Mouse (Mus musculus) intestine, postnatal 0 days (tissue): ENCODE data around the gene Tmpo. TPM values are rescaled to one million over a fixed set of nuclear protein-coding genes. Genes with fewer than 3 reads are reported as not detected.
"Not testable (repeated sequence)": the region's sequence is repeated elsewhere in the genome, so short reads cannot be mapped to it uniquely, and the experiment has no call there.

Source experiments
- ATAC-seq: fragments of 200-750 bp; cut with Nextera tagmentation; 2 replicates; pipeline ENCODE4 v1.8.0; 2017; ENCODE audit warnings: mild to moderate bottlenecking, moderate TSS enrichment, moderate library complexity
- H3K27ac ChIP-seq: fragments of 300-500 bp; sonication (generic); 2 replicates; pipeline ENCODE4 v1.5.1; 2014; ENCODE audit warnings: mild to moderate bottlenecking, low read depth, low read length, moderate library complexity
- H3K27me3 ChIP-seq: fragments of 300-500 bp; sonication (generic); replicated peaks from 2 replicates; pipeline ENCODE4 v1.6.1; 2014; ENCODE audit warnings: low read length, mixed read lengths; ENCODE audit not compliant: control insufficient read depth, insufficient read depth
- H3K36me3 ChIP-seq: fragments of 300-500 bp; sonication (generic); 2 replicates; pipeline ENCODE4 v1.6.1; 2014; ENCODE audit warnings: mild to moderate bottlenecking, moderate library complexity; ENCODE audit not compliant: control insufficient read depth, insufficient read depth
- H3K4me1 ChIP-seq: fragments of 300-500 bp; sonication (generic); replicated peaks from 2 replicates; pipeline ENCODE4 v1.6.1; 2014; ENCODE audit warnings: antibody characterized with exemption, low read length, mixed read lengths; ENCODE audit not compliant: control insufficient read depth, insufficient read depth
- H3K4me2 ChIP-seq: fragments of 300-500 bp; sonication (generic); replicated peaks from 2 replicates; pipeline ENCODE4 v1.6.1; 2014; ENCODE audit warnings: low read depth, mild to moderate bottlenecking, moderate library complexity
- H3K4me3 ChIP-seq: fragments of 300-500 bp; sonication (generic); 2 replicates; pipeline ENCODE4 v1.5.1; 2014; ENCODE audit warnings: low read depth, low read length
- H3K9ac ChIP-seq: fragments of 300-500 bp; sonication (generic); 2 replicates; pipeline ENCODE4 v1.6.1; 2014; ENCODE audit warnings: mild to moderate bottlenecking, low read depth, low read length
- H3K9me3 ChIP-seq: fragments of 300-500 bp; sonication (generic); 2 replicates; pipeline ENCODE4 v1.6.1; 2016; ENCODE audit warnings: mixed run types; ENCODE audit not compliant: control insufficient read depth
- CTCF ChIP-seq: sonication (generic); IDR thresholded peaks from 2 replicates; pipeline ENCODE4 v1.5.1; 2016; ENCODE audit warnings: low read depth, mild to moderate bottlenecking, control low read depth, antibody characterized with exemption, moderate library complexity
- WGBS: fragments of 180-500 bp; shearing (Covaris S2); extraction: QIAGEN DNeasy Blood & Tissue Kit; methylation state at CpG from one replicate; pipeline ENCODE4 v1.1.7; 2014; 5-methylcytosine and 5-hydroxymethylcytosine counted together
- polyA plus RNA-seq: library from polyadenylated mRNA; unstranded; fragments of >200 nt; fragmentation: Nextera tagmentation; extraction: Ambion mirVana; gene quantifications from 2 replicates; pipeline ENCODE4 v1.2.1, GENCODE M21; 2015

Tmpo gene
- polyA plus RNA-seq, 1 experiment from 2014 or later, result 59.7 TPM

DNA sequence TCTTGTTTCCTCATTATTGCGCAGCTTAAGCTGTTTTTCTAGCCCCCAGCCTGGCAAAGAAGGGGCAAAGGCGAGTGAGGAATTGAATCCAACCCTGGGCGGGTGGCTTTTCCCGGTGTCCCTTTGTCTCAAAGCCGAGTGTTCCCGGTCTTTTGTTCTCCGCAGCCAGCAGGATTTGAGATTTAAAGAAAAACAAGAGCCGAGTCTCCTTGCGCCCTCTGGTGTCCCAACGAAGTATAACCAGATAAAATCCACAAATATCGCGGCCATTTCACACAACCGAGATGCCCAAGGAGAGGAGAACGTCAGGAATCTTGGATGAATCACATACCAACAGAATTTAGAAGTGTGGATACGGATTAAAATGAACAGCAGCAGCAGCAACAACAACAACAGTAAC, 6.8 kb upstream of the Tmpo start:
- Histone ChIP-seq H3K27me3 (no peaks in the 10 kb centered on the region), H3K4me3 (peak overlapping the region; percentile 41), H3K9me3 (no peaks in the 10 kb centered on the region), H3K36me3 (no peaks in the 10 kb centered on the region), H3K4me2 (peak overlapping the region; percentile 62), H3K27ac (peak overlapping the region; percentile 31; the same call in 1 of the 2 replicates), H3K4me1 (no peaks in the 10 kb centered on the region; the same call in 1 of the 2 replicates), H3K9ac (peak overlapping the region; percentile 58)
- ATAC-seq, result no peak
- WGBS, result 0% methylated on average over 15 of the region's 15 CpGs
- peak; percentile 90 for TF ChIP-seq CTCF

DNA sequence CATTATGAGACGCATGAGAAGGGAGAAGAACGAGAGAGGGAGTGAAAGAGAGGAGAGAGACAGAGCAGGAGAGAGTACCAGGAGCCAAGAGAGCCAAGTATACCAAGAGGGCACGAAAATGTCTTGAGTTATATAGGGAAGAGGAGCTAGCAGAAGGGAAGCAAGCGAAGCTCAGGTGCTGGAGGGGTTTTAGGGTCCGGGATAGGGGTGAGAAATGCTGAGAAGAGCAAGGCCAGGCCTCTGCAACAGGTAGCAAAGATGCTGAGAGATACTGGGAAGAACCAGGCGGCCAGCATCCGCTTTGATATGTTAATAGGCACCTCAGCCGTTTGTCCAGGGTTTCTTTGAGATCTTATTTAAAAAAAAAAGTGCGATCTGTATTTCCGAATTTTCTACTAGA, 6.2 kb upstream of the Tmpo start:
- H3K9me3 ChIP-seq, result no peaks in the 10 kb centered on the region
- H3K27me3 ChIP-seq, result no peaks in the 10 kb centered on the region
- no peaks in the 10 kb centered on the region; the same call in 1 of the 2 replicates for H3K4me1 ChIP-seq
- no peak for ATAC-seq
- no peak for TF ChIP-seq CTCF
- 42% methylated on average over 10 of the region's 10 CpGs for WGBS
- peak overlapping the region; percentile 62 for H3K4me2 ChIP-seq
- peak overlapping the region; percentile 58 for H3K9ac ChIP-seq
- H3K36me3 ChIP-seq, result no peaks in the 10 kb centered on the region
- peak overlapping the region; percentile 41 for H3K4me3 ChIP-seq
- H3K27ac ChIP-seq, result no peak overlapping the region

DNA sequence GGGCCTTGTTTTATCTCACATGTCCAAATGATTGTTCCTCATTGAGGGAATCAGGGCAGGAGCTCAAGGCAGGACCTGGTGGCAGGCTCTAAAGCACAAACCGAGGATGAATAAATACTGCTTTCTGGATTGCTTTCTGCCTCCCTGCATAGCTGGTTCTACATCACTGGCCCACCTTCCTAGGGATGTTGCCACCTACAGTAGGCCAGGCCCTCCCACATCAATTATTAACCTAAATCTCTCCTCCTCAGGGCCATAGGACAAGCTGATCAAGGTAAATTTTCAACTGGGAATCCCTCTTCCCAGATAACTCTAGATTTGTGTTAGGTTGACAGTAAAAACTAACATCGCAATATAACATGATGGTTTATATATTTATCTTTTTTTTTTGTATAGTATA, 4.6 kb upstream of the Tmpo start:
- no peaks in the 10 kb centered on the region for H3K9me3 ChIP-seq
- H3K27ac ChIP-seq, result no peak overlapping the region
- no peak for TF ChIP-seq CTCF
- no peaks in the 10 kb centered on the region; the same call in 1 of the 2 replicates for H3K4me1 ChIP-seq
- no peak overlapping the region for H3K4me2 ChIP-seq
- no peaks in the 10 kb centered on the region for H3K36me3 ChIP-seq
- WGBS, result 77% methylated on average over 2 of the region's 2 CpGs
- H3K27me3 ChIP-seq, result no peaks in the 10 kb centered on the region
- no peak overlapping the region for H3K4me3 ChIP-seq
- H3K9ac ChIP-seq, result no peak overlapping the region
- ATAC-seq, result no peak

DNA sequence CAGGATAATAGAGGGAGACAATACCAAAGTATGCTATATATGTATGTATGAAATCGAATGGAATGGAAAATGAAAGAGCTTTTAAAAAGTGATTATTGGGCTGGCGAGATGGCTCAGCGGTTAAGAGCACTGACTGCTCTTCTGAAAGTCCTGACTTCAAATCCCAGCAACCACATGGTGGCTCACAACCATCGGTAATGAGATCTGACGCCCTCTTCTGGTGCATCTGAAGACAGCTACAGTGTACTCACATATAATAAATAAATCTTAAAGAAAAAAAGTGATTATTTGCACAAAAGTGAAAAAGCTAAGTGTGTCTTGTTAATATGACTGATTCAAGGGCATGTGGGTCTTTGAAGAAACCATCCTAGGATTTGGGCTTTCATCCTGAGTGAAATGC, 3.8 kb upstream of the Tmpo start:
- not testable (repeated sequence) for H3K4me2 ChIP-seq, H3K4me1 ChIP-seq, ATAC-seq, H3K9me3 ChIP-seq, H3K9ac ChIP-seq, H3K4me3 ChIP-seq, H3K27me3 ChIP-seq, H3K36me3 ChIP-seq, H3K27ac ChIP-seq
- 76% methylated on average over 5 of the region's 5 CpGs for WGBS
- TF ChIP-seq CTCF, result peak; percentile 46

DNA sequence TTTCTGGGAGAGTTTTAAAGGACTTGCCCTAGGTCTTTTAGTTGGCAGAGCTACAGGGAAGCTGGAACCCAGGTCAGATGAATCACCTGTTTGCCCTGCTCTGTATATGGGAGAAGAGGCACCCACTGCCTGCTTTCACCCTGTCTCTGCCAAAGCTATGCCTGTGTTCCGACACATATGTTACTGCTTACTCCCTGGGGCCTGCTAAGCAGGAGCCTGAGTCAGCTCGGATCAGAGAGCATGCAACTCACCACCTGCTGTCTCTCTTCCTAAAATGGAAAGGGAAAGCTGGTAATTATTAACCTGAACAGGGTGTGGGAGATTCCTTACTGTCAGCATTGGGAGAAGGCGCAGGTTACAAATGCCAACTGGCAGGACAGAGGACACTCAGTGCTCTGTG, 2.2 kb upstream of the Tmpo start:
- peak; percentile 14; the same call in 1 of the 2 replicates for ATAC-seq
- Histone ChIP-seq H3K4me3 (0 out of 2 replicates have a peak overlapping the region, but pooled peaks have one; percentile 47), H3K27ac (peak overlapping the region; percentile 6; the same call in 1 of the 2 replicates), H3K4me2 (peak overlapping the region; percentile 67), H3K4me1 (no peaks in the 10 kb centered on the region; the same call in 1 of the 2 replicates), H3K9me3 (no peaks in the 10 kb centered on the region), H3K9ac (no peak overlapping the region), H3K27me3 (no peaks in the 10 kb centered on the region), H3K36me3 (no peaks in the 10 kb centered on the region)
- TF ChIP-seq CTCF, result no peak
- 26% methylated on average over 3 of the region's 3 CpGs for WGBS

DNA sequence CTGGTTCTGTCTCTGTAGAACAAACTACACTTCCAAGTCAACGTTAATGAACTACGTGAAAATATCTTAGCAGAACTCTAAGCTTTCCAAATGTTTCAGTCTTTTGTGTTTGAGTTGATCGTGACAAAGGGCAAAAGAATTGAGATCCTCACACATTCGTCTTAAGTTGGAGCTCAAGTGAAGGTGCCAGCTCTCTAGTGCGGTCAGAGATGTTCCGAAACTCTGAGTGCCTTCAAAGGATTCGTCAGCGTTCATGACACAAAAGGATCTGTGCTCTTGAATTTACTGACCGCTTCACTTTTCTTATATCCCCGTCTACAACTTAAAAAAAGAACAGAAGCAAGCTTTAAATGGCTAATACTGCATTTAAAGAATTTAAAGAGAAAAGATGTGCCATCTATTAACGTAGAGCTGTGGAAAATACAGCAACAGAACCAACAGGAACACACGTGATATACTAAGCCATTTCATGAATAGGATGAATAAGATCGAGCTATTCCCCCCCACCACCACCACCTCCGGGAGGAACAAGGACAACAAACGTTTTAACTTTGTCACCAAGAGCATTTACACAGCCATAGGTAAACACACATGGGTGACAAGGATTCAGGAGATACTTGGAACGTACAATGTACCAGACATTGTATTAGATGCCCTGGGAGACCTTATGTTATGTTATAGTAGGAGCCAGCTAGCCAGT, 1.3 kb upstream of the Tmpo start:
- Histone ChIP-seq H3K9ac (peak overlapping the region; percentile 70), H3K27me3 (no peaks in the 10 kb centered on the region), H3K4me1 (no peaks in the 10 kb centered on the region; the same call in 1 of the 2 replicates), H3K9me3 (no peaks in the 10 kb centered on the region), H3K27ac (peak overlapping the region; percentile 98), H3K4me2 (peak overlapping the region; percentile 67), H3K36me3 (no peaks in the 10 kb centered on the region), H3K4me3 (peak overlapping the region; percentile 47)
- no peak for ATAC-seq
- TF ChIP-seq CTCF, result no peak
- 3% methylated on average over 16 of the region's 16 CpGs for WGBS
